Mouse (Mus musculus): ENCODE measurements at regions not wholly inside any gene's neighbourhood (a gene's known extent, or its start where the extent isn't known, plus 50 kb on each side); places are given as distances from the start of the nearest gene placed in this dataset.

DNA sequence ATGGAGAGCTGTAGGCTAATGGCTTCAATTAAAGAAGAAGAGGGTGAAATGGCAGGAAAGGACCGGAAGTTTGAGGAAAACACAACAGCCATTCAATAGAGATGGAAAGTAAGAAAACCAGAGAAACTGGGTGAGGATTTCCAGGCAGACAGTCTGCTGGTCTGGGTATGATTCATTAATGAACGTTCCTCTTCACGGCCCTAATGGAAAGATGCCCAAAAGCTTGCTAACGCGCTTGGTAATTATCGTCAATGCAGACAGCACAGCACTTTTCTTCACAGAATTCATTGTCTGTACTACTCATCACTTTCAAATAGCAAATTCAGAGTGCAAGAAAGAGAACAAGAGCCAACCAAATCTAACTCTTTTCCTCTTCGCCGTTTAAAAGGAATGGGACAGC lies 60.3 kb downstream of the Ing2 start:
- no peak for DNase-seq

DNA sequence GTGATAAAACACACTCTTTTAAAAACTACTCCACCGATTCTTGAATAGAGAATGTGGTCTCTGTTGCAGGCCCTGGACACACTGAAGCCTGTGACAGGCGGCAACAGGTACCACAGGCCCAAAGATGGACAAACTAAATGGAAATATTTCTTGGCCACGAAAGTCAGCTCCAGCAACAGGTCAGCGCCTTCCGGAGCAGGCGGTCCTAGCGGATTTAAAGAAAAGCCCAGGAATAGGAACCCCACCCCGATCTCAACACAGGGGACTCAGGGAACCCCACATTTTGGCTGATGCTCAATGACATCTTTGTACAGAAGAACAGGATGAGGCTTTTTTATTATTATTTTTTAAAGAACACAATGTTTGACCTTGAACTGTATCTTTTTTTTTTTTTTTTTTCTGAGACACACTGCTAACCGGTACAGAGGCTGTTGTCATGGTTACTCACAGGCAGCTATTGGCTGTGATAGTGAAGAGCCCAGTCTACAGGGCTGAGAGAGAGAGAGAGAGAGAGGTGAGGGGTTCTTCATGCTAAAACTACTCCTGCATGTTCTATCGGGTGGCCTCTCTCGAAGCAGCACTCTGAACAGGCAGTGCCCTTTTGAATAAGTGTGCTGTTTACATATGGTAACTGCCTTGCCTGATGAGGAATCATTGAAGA lies 63.5 kb downstream of the Ing2 start:
- DNase-seq, result no peak

DNA sequence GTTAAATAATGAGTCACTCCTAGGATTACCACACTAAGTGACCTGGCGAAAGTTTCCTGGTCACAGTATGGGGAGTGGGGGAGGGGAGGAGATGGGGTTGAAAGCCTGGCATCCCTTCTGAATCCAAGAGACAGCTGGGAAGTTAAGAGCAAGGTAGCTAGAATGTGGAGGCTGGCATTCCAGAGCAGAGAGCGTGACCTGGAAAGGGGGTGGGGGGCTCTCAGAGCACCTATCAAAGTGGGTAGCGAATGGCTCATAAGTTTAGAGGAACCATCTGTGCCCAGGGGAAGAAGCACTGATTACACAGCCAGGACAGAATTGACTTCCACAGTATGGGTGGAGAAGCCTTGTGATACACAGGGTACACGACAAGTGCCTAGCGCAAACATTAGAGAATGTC lies 65.4 kb downstream of the Ing2 start:
- no peak for DNase-seq

- DNase-seq, result peak; percentile 49
Observed at GRCm38 (mm10) chr8:47604198-47604835, 70.9 kb downstream of the Rwdd4a start.
